In the genomic region with DNA sequence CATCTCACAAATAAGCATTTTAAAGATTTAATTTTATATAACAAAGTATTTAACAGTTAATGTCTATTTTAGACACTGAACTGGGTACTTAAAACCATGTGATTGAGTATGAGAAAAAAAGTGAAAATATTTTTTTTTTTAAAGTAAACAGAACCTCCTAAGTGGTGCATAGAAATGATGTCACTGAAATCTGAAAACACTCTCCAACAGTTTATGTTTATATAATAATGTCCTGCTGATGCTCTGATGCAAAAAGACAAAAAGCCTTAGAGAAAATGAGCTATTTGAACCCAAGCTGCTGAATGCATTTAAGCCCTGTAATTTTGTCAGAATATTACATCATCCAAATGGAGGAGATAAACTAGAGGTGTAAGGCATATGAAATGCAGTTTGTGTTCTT, we compare ENCODE assay signal across 26 mouse cellular contexts.
"Had no signal": no experiment of that assay in that cellular context is flagged by ENCODE, and none has a peak within 500 bp of the region (broad histone marks: within the 10 kb centered on the region; RNA-seq: fewer than 3 reads in every experiment).

No protein-coding gene starts in this region.

- H3K4me3 ChIP-seq: heart, adult 2 months; heart, embryonic 13.5 days; heart, embryonic 15.5 days; hindbrain, embryonic 13.5 days; hindbrain, embryonic 15.5 days; kidney, embryonic 15.5 days; left cerebral cortex, adult 2 months; limb, embryonic 10.5 days; limb, embryonic 12.5 days had no signal

- H3K4me1 ChIP-seq: heart, embryonic 13.5 days; heart, embryonic 15.5 days; hindbrain, embryonic 13.5 days; hindbrain, embryonic 15.5 days; kidney, embryonic 15.5 days; limb, embryonic 10.5 days; limb, embryonic 12.5 days had no signal

- ATAC-seq: forebrain, postnatal 0 days; hindbrain, postnatal 0 days; intestine, embryonic 16.5 days had no signal

- H3K4me2 ChIP-seq: heart, embryonic 11.5 days; heart, embryonic 13.5 days; heart, embryonic 15.5 days; hindbrain, embryonic 13.5 days; hindbrain, embryonic 15.5 days; kidney, embryonic 15.5 days; limb, embryonic 12.5 days had no signal

- H3K9me3 ChIP-seq: heart, embryonic 13.5 days; heart, embryonic 15.5 days; hindbrain, embryonic 13.5 days; hindbrain, embryonic 15.5 days; kidney, embryonic 15.5 days; limb, embryonic 10.5 days; limb, embryonic 12.5 days had no signal

- DNase-seq: forebrain, postnatal 0 days; gastrocnemius, postnatal 14 days; gastrocnemius, postnatal 36 days; heart, adult 11 months; heart, adult 2 months; heart, postnatal 14 days; heart, postnatal 36 days; kidney, adult 11 months; kidney, adult 2 months; kidney, adult 9 months; kidney, postnatal 14 days; kidney, postnatal 36 days; layer of hippocampus, adult 9-11 months; layer of hippocampus, postnatal 36 days had no signal

- H3K36me3 ChIP-seq: heart, embryonic 13.5 days; heart, embryonic 15.5 days; hindbrain, embryonic 13.5 days; hindbrain, embryonic 15.5 days; kidney, embryonic 15.5 days; limb, embryonic 10.5 days; limb, embryonic 12.5 days had no signal

- H3K9ac ChIP-seq: forebrain, postnatal 0 days; heart, embryonic 13.5 days; heart, embryonic 15.5 days; hindbrain, embryonic 13.5 days; hindbrain, embryonic 15.5 days; kidney, embryonic 15.5 days; limb, embryonic 12.5 days had no signal

- H3K27me3 ChIP-seq: heart, embryonic 13.5 days; heart, embryonic 15.5 days; hindbrain, embryonic 13.5 days; hindbrain, embryonic 15.5 days; kidney, embryonic 15.5 days; limb, embryonic 12.5 days had no signal

- H3K27ac ChIP-seq: heart, adult 2 months; heart, embryonic 13.5 days; heart, embryonic 15.5 days; hindbrain, embryonic 13.5 days; hindbrain, embryonic 15.5 days; hindbrain, postnatal 0 days; kidney, embryonic 15.5 days; kidney, postnatal 0 days; left cerebral cortex, adult 2 months; limb, embryonic 10.5 days; limb, embryonic 12.5 days had no signal
